Mouse (Mus musculus): ENCODE measurements at regions not wholly inside any gene's neighbourhood (a gene's known extent, or its start where the extent isn't known, plus 50 kb on each side); places are given as distances from the start of the nearest gene placed in this dataset.

- TF ChIP-seq MAFK (IDR thresholded peaks at IDR 0.05; ENCODE audit: insufficient read depth, low read depth, low read length) (no peak), CHD2 (IDR thresholded peaks at IDR 0.05; ENCODE audit: low read depth, low read length) (no peak), ZNF384 (IDR thresholded peaks at IDR 0.05; ENCODE audit: low read depth, low read length) (no peak), ZC3H11A (IDR thresholded peaks at IDR 0.05; ENCODE audit: borderline replicate concordance, low read depth, low read length) (no peak), HCFC1 (IDR thresholded peaks at IDR 0.05; ENCODE audit: borderline replicate concordance, insufficient read depth, low read length) (no peak)
- Histone ChIP-seq H3K4me1 (ENCODE audit: control insufficient read depth in 2 of 2, insufficient read depth in 2 of 2, low read length in 2 of 2, poor library complexity in 1 of 2) (no peaks in the 10 kb centered on the region), H3K36me3 (ENCODE audit: control insufficient read depth, insufficient read depth, low read length, poor library complexity, severe bottlenecking) (no peaks in the 10 kb centered on the region), H3K4me3 (ENCODE audit: insufficient read depth in 1 of 2, low read depth in 1 of 2, low read length in 2 of 2, poor library complexity in 1 of 2, severe bottlenecking in 1 of 2) (no peak overlapping the region), H3K9me3 (ENCODE audit: control insufficient read depth, insufficient read depth, low read depth, low read length) (no peaks in the 10 kb centered on the region), H3K27ac (ENCODE audit: insufficient read depth, low read depth, low read length, poor library complexity, severe bottlenecking) (no peak overlapping the region), H3K9ac (ENCODE audit: insufficient read depth, low read depth, low read length, poor library complexity, severe bottlenecking) (no peak overlapping the region)
- in situ Hi-C loops (cut with MboI; ENCODE audit: low sequenced_read_pairs in 2 of 2, unreplicated experiment in 2 of 2), result no loop called here
- DNase-seq (ENCODE audit: low read depth, low spot score), result no peak
Observed at GRCm38 (mm10) chr6:60445591-60445990, 384.1 kb downstream of the Snca start.

GRCm38 (mm10) chr6:60441952-60442351 lies 387.7 kb downstream of the Snca start:
- Histone ChIP-seq H3K36me3 (ENCODE audit: control insufficient read depth, insufficient read depth, low read length, poor library complexity, severe bottlenecking) (no peaks in the 10 kb centered on the region), H3K9me3 (ENCODE audit: control insufficient read depth, insufficient read depth, low read depth, low read length) (no peaks in the 10 kb centered on the region), H3K4me1 (ENCODE audit: control insufficient read depth in 2 of 2, insufficient read depth in 2 of 2, low read length in 2 of 2, poor library complexity in 1 of 2) (no peaks in the 10 kb centered on the region), H3K4me3 (ENCODE audit: insufficient read depth in 1 of 2, low read depth in 1 of 2, low read length in 2 of 2, poor library complexity in 1 of 2, severe bottlenecking in 1 of 2) (no peak overlapping the region), H3K9ac (ENCODE audit: insufficient read depth, low read depth, low read length, poor library complexity, severe bottlenecking) (no peak overlapping the region), H3K27ac (ENCODE audit: insufficient read depth, low read depth, low read length, poor library complexity, severe bottlenecking) (no peak overlapping the region)
- in situ Hi-C loops (cut with MboI; ENCODE audit: low sequenced_read_pairs in 2 of 2, unreplicated experiment in 2 of 2), result no loop called here
- no peak for TF ChIP-seq ZC3H11A (IDR thresholded peaks at IDR 0.05; ENCODE audit: borderline replicate concordance, low read depth, low read length)
- TF ChIP-seq ZNF384 (IDR thresholded peaks at IDR 0.05; ENCODE audit: low read depth, low read length), result no peak
- no peak for TF ChIP-seq MAFK (IDR thresholded peaks at IDR 0.05; ENCODE audit: insufficient read depth, low read depth, low read length)
- TF ChIP-seq HCFC1 (IDR thresholded peaks at IDR 0.05; ENCODE audit: borderline replicate concordance, insufficient read depth, low read length), result no peak
- TF ChIP-seq CHD2 (IDR thresholded peaks at IDR 0.05; ENCODE audit: low read depth, low read length), result no peak
- no peak for DNase-seq (ENCODE audit: low read depth, low spot score)

- in situ Hi-C loops (cut with MboI; ENCODE audit: low sequenced_read_pairs in 2 of 2, unreplicated experiment in 2 of 2), result no loop called here
- Histone ChIP-seq H3K27ac (ENCODE audit: insufficient read depth, low read depth, low read length, poor library complexity, severe bottlenecking) (peak overlapping the region; percentile 98), H3K4me3 (ENCODE audit: insufficient read depth in 1 of 2, low read depth in 1 of 2, low read length in 2 of 2, poor library complexity in 1 of 2, severe bottlenecking in 1 of 2) (no peak overlapping the region), H3K9me3 (ENCODE audit: control insufficient read depth, insufficient read depth, low read depth, low read length) (no peaks in the 10 kb centered on the region), H3K4me1 (ENCODE audit: control insufficient read depth in 2 of 2, insufficient read depth in 2 of 2, low read length in 2 of 2, poor library complexity in 1 of 2) (peaks cover 9 to 20% of the 10 kb centered on the region in 2 experiments; a peak in 3 of 4 replicates), H3K36me3 (ENCODE audit: control insufficient read depth, insufficient read depth, low read length, poor library complexity, severe bottlenecking) (no peaks in the 10 kb centered on the region), H3K9ac (ENCODE audit: insufficient read depth, low read depth, low read length, poor library complexity, severe bottlenecking) (peak overlapping the region; percentile 35; the same call in 1 of the 2 replicates)
- DNase-seq (ENCODE audit: low read depth, low spot score), result peak; percentile 26
- no peak for TF ChIP-seq CHD2 (IDR thresholded peaks at IDR 0.05; ENCODE audit: low read depth, low read length)
- TF ChIP-seq MAFK (IDR thresholded peaks at IDR 0.05; ENCODE audit: insufficient read depth, low read depth, low read length), result no peak
- no peak for TF ChIP-seq HCFC1 (IDR thresholded peaks at IDR 0.05; ENCODE audit: borderline replicate concordance, insufficient read depth, low read length)
- no peak for TF ChIP-seq ZNF384 (IDR thresholded peaks at IDR 0.05; ENCODE audit: low read depth, low read length)
- no peak for TF ChIP-seq ZC3H11A (IDR thresholded peaks at IDR 0.05; ENCODE audit: borderline replicate concordance, low read depth, low read length)
Observed at GRCm38 (mm10) chr6:60411669-60412068, 418.0 kb downstream of the Snca start.

- in situ Hi-C loops (cut with MboI; ENCODE audit: low sequenced_read_pairs in 2 of 2, unreplicated experiment in 2 of 2), result no loop called here
- peak overlapping the region; percentile 35; the same call in 1 of the 2 replicates for H3K9ac ChIP-seq (ENCODE audit: insufficient read depth, low read depth, low read length, poor library complexity, severe bottlenecking)
- no peak for TF ChIP-seq ZC3H11A (IDR thresholded peaks at IDR 0.05; ENCODE audit: borderline replicate concordance, low read depth, low read length)
- peak; percentile 52; the same call in 1 of the 2 replicates for TF ChIP-seq CHD2 (IDR thresholded peaks at IDR 0.05; ENCODE audit: low read depth, low read length)
- no peaks in the 10 kb centered on the region for H3K36me3 ChIP-seq (ENCODE audit: control insufficient read depth, insufficient read depth, low read length, poor library complexity, severe bottlenecking)
- no peak overlapping the region for H3K4me3 ChIP-seq (ENCODE audit: insufficient read depth in 1 of 2, low read depth in 1 of 2, low read length in 2 of 2, poor library complexity in 1 of 2, severe bottlenecking in 1 of 2)
- peak overlapping the region; percentile 98 for H3K27ac ChIP-seq (ENCODE audit: insufficient read depth, low read depth, low read length, poor library complexity, severe bottlenecking)
- DNase-seq (ENCODE audit: low read depth, low spot score), result peak; percentile 54
- H3K4me1 ChIP-seq (ENCODE audit: control insufficient read depth in 2 of 2, insufficient read depth in 2 of 2, low read length in 2 of 2, poor library complexity in 1 of 2), result peaks cover 9 to 20% of the 10 kb centered on the region in 2 experiments; a peak in 3 of 4 replicates
- H3K9me3 ChIP-seq (ENCODE audit: control insufficient read depth, insufficient read depth, low read depth, low read length), result no peaks in the 10 kb centered on the region
Observed at GRCm38 (mm10) chr6:60411239-60411638, 418.4 kb downstream of the Snca start.
